Mouse (Mus musculus): ENCODE results near the gene Malsu1.

Malsu1 gene

DNA sequence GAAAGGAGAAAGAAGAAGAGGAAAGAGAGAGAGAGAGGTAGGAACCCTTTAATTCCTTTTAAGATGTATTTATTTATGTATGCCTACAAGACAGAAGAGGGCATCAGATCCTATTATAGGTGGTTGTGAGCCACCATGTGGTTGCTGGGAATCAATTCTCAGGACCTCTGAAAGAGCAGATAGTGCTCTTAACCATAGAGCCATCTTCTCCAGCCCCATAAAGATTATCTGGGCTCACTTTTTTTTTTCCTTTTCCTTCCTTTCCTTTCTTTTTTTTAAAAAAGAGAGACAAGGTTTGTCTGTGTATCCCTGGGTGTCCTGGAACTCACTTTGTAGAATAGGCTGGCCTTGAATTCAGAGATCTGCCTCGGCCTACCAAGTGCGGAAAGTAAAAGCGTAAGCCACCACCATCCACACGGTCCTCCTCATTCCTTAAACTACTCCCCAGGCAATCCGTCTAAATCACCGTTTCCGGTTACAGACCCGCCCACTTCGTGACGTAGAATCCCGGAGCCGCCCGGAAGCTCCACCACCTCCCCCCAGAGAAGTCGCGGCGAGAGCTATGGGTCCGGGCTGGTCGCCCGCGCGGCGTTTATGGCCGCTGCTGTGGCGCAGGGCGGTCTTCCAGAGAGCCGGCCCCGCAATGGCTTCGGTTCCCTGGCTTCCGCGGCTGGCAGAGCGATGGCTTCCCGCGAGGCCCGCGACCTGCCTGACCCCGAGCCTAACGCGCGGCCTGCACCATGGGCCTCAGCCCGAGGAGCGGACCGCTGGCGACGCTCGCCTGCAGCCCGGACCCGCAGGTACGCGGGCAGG is at the start of gene Malsu1:
TSS of gene Malsu1 (plus strand) at position 492 of the 813 bp plus-strand sequence.
- peak; percentile 100 for ATAC-seq (ENCODE audit: low TSS enrichment)

DNA sequence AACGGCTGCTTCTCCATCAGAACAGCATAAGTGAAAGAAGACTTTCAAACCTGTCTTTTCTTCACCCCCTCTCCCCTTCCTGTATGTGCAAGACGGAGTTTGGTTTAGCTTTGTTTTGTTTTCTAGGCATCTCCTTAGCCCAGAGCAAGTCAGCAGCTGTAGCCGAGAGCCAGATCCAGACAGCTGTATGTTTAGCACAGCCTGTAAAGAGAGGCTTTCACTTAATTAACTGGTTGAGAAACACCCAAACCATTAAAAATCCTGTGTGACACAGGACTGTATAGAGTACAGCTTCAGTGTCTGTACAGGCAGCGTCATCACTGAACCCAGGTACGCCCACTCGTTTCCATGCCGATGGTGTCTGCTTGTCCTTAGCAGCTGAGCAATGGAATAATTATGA is 48.3 kb upstream of the Malsu1 start:
- ATAC-seq (ENCODE audit: low TSS enrichment): no peak

DNA sequence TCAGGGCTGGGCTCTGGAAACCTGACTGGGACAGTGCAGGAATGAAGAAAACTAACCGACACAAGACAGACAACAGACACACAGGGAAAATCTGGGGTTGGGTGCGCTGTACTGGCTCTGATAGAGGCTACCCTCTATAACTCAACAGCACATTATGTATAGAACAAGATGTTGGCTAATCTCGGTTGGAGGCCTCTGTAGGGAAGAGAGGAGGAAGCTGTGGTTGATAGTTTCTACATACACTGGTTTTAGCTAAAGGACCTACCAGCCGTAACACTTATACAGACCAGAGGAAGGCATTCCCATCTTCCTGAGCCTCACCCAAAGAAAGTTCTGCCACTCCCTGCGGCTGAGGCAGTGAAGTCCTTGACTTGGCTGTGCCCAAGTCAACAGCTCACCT is 47.1 kb upstream of the Malsu1 start:
- ATAC-seq (ENCODE audit: low TSS enrichment): no peak

DNA sequence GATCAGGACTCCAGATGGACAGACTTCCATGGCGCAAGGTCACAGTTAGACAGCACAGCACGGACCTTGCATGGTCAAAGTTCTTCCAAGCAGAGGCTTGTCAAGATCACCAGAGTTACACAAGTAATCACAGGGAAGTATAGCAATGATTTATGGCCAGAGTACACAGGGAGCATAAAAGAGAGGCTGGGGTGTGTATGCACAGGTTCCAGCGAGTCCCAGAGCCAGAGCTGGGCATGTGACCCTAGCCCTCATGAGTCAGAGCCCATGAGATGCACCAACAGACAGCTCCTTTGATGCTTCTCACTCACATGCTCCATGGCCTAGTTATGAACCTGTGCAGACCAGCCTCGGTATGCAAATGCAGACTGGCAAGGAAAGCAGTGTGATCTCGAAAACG is 45.6 kb upstream of the Malsu1 start:
- peak; percentile 47; the same call in 1 of the 2 replicates for ATAC-seq (ENCODE audit: low TSS enrichment)

DNA sequence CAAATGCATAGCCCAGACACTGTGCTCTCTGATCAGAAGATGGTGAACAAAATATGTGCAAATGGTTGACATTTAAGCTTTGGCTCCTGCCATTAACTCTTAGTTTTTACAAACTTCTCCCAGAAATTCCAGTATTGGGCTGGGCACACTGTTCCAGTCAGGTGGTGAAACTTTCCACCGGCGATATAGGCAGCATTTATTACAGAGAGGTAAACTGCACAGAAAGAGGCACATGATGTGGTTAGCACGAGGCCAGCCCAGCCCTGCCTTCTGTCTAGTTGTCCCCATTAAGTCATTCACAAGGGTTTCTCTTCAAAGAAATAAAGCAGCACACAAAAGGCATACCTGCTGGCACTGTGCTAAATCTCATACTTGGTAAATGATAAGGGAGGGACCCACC is 44.9 kb upstream of the Malsu1 start:
- ATAC-seq (ENCODE audit: low TSS enrichment): no peak

DNA sequence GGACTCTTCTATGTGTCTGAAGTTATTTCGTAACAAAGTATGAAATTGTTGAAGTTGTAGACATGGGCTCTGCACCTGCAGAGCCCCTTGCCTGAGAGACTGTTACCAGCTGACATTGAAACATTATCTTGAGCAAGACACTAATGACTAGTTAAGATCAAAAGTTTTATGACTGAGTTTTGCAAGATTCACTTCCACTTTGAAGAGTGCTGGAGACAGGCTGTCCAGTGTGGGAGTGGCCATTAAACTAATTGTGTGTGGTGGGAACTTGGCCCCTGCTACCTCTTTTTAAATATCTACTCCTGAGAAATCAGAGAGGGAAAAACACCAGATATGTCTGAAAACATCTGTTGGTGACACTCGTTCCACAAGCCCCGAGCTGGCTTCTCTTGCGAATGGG is 42.4 kb upstream of the Malsu1 start:
- ATAC-seq (ENCODE audit: low TSS enrichment): no peak

DNA sequence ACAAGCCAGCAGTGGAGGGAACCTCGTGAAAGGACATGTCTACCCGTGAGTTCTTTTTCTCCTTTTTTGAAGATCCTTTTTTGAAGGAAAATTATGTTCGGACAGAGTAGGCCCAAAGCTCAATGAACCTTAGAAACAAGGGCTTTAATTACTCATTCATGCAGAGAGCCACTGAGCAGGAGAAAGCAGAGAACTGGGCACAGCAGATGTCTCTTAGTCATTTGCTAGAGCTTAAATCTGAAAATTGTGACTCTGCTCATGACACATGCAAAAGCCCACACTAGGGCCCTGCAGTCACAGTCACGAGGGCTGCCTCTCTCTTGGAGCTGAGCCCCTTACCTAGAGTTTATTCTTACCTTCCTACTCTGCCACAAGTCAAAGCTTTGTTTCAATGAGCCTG is 40.8 kb upstream of the Malsu1 start:
- peak; percentile 86 for ATAC-seq (ENCODE audit: low TSS enrichment)

DNA sequence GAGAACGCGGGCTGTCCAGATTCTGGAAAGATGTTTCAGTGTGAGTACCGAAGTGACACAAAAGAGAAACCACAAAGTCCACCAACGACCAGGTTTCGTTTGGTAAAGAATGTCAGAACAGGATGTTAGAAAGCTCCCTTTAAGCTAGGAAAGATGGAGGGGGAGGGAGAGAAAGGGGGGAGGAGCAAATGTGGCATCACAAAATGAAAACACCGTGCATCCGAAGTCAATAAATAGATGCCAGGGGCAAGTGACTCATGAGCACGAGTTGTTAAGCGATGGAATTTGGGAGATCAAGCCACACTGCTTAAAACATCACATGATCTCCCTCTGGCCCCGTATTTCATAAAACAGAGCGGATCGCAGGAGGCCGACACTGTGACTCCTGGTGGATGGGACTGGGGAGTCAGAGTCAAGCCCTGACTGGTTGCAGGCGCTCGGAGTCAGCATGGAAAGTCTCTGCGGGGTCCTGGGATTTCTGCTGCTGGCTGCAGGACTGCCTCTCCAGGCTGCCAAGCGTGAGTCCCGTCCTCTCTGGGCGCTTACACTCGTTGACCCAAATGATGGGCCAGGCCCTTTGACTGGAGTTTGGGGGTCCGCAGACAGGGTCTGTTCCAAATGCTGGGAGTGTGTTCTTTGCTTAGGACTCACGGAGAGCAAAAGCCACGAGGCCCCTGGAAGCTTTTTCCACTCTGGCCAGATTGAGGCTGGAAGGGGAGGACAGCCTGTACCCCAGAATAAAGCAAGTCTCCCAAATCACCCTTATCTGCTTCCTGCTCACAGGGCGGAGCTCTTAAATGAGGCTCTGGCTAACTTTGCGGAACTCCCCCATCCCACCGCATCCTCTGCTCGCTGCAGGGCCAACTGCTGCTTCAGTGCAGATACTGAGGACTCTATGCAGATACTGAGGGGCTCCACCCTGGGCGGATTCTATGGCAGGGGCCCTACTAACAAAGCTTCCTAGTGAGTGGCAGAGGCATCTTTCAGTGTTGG is 37.0 kb upstream of the Malsu1 start, which contains the start of gene Gpnmb:
TSS of gene Gpnmb (plus strand) at position 272 of the 993 bp plus-strand sequence.
- ATAC-seq (ENCODE audit: low TSS enrichment): no peak

DNA sequence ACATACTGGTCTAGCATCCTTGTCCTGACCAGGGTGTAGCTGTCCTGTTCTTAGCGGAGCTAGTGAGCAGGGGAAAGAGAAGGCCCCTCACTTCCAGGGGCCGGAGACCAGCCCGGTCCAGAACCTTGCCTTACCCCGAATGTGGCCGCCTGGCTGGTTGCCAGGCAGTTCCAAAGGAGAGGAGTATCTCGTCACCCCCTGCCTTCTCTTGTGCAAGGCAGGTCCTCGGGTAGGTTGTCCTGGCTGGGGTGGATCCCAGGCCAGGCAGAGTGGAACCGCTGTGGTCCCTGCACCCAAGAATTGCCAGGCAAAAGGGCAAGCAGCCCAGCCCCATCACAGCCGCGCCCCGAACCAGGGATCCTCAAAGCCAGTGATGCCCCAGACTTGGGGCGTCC is 36.3 kb upstream of the Malsu1 start:
- ATAC-seq (ENCODE audit: low TSS enrichment): no peak

DNA sequence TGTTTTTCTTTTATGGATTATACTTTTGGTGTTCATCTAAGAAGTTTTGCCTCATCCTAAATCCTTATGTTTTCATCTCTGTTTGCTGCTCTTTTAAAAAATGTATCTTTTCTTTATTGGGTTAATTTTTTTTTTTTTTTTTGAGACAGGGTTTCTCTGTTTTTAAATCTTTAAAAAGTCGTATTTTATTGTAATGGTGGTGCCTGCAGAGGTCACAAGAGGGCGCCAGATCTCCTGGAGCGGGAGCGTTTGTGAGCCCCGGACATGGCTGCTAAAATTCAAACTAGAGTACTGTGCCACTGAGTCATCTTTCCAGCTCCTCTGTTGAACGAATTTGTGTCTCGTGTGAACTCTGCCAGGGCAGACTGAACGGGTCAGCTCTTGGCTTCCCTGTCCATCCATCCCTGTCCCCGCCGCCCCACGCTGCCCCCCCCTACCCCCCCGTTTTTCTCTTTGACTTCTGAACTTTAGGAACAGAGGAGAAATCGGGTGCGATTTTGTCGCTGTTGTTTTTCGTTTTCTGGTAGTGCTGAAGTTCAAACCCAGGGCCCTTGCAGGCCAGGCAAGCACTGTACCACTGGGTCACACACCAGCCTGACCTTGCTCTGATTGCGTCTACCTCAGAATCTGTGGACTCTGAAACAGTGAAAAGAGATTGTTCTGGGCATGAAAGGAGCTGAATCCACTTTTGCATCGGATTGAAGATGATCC is 34.0 kb upstream of the Malsu1 start:
- ATAC-seq (ENCODE audit: low TSS enrichment): peak; percentile 78

DNA sequence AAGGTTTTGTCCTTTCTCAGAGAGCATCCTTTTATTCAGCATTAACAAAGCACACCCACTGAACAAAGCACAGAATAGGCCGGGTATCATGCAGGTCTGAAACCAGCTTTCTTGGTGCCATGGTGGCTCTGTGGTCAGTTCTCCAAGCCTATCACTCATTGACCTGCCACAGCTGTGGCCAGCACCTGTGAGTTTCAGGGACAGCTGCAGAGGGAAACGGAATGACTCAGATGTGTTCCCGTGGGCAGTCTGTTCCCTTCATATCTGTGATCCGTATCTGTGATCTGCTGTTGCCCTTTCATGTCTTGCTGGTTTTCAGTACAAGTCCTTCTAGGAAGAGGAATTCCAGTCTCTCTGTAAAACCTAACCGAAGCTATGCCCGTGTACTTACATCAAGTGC is 27.1 kb upstream of the Malsu1 start:
- no peak for ATAC-seq (ENCODE audit: low TSS enrichment)

DNA sequence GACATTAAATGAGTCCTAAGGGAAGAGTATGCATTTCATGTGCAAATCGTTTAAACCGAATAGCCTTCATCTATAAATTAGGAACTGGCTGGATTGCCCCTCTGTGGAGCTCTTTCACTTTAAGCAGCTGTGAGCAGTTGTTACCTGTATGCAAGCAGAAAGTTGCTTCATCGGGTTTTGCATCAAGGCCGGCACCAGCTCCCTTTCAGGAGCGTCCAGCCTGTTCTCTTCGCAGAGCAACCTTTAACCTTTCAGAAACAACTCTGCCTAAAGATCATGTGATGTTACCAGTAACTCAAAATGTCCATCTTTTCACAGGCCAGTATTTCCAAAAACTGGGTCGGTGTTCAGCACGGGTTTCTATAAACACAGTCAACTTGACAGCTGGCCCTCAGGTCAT is 26.6 kb upstream of the Malsu1 start:
- no peak for ATAC-seq (ENCODE audit: low TSS enrichment)

DNA sequence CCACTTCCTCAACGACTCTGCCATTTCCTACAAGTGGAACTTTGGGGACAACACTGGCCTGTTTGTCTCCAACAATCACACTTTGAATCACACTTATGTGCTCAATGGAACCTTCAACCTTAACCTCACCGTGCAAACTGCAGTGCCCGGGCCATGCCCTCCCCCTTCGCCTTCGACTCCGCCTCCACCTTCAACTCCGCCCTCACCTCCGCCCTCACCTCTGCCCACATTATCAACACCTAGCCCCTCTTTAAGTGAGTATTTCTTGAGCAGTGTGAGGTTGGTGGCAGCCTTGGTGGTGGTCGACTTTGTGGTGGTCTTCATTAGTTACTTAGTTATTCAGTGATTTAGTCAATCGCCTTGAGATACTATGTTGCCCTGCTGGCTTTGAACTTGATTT is 25.7 kb upstream of the Malsu1 start:
- no peak for ATAC-seq (ENCODE audit: low TSS enrichment)

DNA sequence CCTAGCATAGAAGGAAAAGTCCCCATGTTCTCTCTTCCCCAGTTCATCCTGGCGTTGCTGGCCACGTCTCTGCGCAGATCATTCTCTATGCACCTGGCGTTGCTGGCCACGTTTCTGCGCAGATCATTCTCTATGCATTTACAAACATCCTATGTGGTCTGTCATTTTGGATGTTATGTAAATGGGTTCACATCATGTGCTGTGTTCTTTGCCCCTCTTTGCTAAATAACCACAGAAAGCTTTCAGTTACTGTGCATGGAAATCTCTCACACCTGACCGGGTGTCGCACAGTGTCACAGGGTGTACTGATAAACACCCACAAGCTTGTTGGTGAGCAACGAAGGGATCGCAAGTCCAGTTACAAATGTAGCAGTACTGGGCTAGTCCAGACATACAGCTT is 25.2 kb upstream of the Malsu1 start:
- no peak for ATAC-seq (ENCODE audit: low TSS enrichment)

DNA sequence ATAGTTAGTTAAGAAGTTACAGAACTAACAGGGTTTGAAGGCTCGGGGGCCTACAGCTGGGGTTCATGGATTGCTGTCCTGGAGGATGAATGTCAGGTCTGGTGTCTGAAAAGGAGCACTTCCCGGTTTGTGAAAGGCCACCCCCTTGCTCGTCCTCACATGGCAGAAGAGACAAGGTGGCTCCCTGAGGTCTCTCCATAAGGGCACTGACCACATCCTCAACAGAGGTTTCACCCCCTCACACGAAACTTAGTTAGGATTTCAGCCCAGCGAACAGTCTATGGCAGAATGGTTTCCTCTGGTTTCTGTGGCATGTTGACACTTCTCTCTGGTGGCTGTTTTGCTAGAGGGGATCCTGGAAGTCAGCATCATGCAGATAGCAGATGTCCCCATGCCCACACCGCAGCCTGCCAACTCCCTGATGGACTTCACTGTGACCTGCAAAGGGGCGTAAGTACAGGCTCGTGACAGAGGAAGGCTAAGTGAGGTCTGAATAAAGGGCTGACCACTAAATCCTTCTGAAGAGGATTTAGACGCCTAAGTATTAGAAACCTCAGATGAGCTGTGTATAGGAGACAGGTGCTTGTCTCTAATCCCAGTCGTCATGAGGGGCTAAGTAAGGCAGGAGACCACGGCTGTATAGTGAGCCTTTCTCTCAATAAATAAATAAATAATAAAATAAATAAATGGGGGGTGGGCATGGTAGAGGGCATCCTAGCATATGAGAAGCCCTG is 22.8 kb upstream of the Malsu1 start:
- no peak for ATAC-seq (ENCODE audit: low TSS enrichment)

DNA sequence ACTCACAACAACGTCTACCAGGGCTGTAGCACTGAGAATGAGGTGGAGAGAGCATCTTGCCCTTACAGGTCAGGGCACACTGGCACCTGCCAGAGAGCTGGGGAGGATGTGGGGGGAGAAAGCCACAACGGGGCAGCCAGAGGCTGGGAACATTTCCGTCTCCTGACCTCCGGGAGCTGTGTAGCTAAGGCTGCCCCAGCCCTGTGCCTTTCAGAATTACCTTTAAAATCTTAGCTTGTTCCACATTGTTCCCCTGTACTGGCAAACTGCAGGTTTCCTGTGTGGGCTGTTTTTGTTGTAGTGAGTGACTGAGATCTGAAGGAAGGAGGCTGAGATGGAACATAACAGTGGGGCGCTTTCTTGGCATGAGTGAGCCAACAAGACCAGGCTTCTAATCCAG is 21.4 kb upstream of the Malsu1 start:
- no peak for ATAC-seq (ENCODE audit: low TSS enrichment)

DNA sequence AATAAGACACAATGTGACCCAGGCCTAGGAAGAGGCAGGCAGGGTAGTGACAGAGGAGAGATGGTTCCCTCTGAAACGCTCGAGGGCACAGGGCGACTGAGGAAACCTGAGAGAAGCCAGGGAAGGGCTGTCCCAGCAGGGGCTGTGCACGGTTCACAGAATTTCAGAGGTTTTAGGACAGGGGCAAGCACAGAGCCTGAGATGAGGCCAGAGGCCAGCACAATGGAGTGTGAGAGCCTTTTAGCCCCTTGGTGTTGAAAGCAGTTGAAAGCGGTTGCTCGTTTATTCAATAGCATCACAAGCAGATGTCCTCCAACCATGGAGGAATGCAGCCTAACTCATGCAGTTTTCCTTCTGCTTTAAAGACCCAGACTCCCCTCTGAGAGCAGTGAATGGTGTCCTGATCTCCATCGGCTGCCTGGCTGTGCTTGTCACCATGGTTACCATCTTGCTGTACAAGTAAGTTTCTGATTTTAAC is 18.3 kb upstream of the Malsu1 start:
- ATAC-seq (ENCODE audit: low TSS enrichment): 0 out of 2 replicates have a peak, but pooled peaks have one; percentile 34

DNA sequence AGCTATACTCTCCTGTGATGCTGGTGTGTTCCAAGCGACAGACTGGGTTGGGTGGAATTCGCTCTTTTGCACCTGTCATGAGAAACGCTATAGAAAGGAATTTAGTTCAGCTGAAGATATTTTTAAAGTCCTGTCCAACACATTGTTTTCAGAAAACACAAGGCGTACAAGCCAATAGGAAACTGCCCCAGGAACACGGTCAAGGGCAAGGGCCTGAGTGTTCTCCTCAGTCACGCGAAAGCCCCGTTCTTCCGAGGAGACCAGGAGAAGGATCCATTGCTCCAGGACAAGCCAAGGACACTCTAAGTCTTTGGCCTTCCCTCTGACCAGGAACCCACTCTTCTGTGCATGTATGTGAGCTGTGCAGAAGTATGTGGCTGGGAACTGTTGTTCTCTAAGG is 17.6 kb upstream of the Malsu1 start:
- ATAC-seq (ENCODE audit: low TSS enrichment): no peak

DNA sequence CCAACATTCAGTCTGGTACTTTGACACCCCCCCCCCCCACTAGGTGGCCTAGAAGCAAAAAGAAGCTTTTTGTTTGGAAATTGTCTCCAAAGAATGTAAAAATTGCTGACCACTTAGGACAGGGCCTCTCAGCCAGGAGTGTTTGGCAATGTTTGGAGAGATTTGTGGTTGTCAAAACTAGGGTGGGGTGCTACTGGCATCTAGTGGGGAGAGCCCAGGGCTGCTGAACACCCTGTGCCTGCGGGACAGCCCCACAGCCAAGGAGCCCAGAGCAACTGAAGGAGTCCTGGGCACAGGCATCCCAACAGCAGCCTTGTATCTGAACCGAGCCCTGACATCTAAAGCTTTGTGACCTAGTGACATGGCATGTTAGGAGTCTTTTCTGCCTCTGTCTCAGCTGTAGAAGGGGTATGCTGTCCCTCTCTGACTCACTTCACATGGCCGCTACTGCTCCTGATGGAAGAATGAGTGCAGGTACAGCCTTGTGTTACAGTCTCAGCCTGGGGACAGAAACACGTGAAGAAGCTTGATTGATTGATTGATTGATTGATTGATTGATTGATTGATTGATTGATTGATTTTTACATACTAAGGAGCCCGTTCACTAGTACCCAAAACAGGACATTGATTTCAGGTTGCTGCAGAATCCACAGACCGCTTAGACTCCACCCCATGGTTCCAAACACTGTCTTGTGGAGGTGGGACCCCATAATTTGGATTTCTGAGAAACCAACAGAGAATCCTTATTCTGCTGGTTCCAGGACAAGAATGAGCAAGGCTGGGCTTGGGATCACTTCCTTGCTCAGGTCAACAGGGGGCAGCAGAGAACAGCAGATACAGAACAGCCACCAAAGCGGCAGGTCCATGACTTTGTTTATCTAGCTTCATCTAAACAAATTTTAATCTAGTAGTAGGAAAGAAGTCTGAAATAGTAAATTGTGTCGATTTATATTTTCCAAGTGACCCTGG is 16.3 kb upstream of the Malsu1 start:
- peak; percentile 87 for ATAC-seq (ENCODE audit: low TSS enrichment)

DNA sequence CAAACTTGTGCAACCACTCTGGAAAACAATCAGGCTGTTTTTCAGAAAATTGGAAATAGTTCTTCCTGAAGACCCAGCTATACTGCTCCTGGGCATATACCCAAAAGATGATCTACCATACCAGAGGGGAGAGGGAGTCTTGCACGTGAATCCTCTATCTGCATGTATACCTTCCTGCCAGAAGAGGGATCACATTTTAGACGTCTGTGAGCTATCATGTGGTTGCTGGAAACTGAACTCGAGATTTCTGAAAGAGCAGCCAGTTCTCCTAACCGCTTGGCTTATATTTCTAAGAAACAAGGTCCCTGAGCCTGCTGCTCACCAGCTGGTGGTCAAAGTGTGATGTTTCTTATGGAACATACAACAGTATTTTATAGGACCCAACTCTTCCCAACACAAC is 5.2 kb upstream of the Malsu1 start:
- ATAC-seq (ENCODE audit: low TSS enrichment): no peak

Data from frontal cortex, adult (tissue).